Comparison of ENCODE assay signal across 7 mouse cellular contexts in the genomic region with DNA sequence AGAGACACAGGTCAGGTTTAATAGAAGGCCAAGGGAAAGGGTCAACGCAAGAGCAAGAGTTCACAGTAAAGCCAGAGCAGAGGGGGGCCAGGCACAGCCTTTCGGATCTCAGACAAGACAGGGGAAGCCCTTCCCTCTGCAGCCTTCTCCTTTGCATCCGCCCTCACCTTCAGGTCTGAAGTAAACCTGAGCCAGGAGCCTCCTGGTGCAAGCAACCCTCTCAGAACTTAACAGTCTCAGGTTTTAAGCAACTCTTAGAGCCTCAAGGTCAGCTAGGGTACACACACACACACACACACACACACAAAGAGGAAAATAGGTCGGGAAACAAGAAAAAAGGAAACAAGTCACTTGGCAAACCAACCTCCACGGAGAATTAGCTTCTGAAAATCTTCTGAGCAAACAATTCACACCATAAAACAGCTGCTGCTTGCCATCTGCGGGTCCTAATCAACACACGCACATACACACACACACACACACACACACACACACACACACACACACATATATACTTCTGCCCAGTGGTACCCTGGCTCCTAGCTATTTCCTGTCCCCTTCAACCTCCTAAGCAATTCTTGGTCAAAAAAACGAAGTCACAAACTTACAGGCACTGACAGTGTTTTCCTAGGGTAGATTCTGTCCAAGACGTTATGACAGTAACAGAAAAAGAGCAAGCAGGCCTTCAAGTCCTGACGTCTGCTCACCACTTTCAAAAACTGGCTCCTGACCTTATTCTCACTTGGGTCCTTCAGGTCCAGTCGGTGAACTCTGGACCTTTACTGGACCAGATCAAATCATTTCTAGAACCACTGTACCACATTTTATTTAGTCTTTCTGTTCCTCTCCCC.
DNase-seq lines count a peak whose midpoint lies in the region; ATAC-seq and TF ChIP-seq lines count a peak whose summit lies in the region.

No protein-coding gene starts in this region.

- peak overlapping the region; percentile 90 for H3K27ac ChIP-seq in heart, embryonic 13.5 days (replicated peaks)
- H3K27ac ChIP-seq in kidney, embryonic 15.5 days = peak overlapping the region; percentile 98
- peak overlapping the region; percentile 8; the same call in 1 of the 2 replicates for H3K27ac ChIP-seq in midbrain, postnatal 0 days (ENCODE audit: low read depth, low read length)

- H3K4me2 ChIP-seq in heart, embryonic 13.5 days = peak overlapping the region; percentile 65
- H3K4me2 ChIP-seq in kidney, embryonic 15.5 days = peak overlapping the region; percentile 67
- peak overlapping the region; percentile 57 for H3K4me2 ChIP-seq in midbrain, postnatal 0 days (ENCODE audit: low read depth, low read length, poor library complexity, severe bottlenecking)

- no peak for TF ChIP-seq POLR2A in brain, embryonic 14.5 days (IDR thresholded peaks at IDR 0.05; ENCODE audit: borderline replicate concordance, extremely low read depth, insufficient read depth, insufficient read length, poor library complexity, severe bottlenecking)

- peak overlapping the region; percentile 47; the same call in 1 of the 2 replicates for H3K4me3 ChIP-seq in heart, embryonic 13.5 days
- peak overlapping the region; percentile 38 for H3K4me3 ChIP-seq in kidney, embryonic 15.5 days (replicated peaks)
- H3K4me3 ChIP-seq in midbrain, postnatal 0 days (ENCODE audit: low read depth, low read length) = no peak overlapping the region

- DNase-seq in brain, embryonic 14.5 days (ENCODE audit: low read depth) = peak; percentile 73
- no peak for DNase-seq in midbrain, postnatal 0 days (ENCODE audit: low spot score)
- no peak for DNase-seq in urinary bladder, postnatal 10 days (ENCODE audit: low spot score)
- no peak for DNase-seq in cerebellum, adult 11-12 months

- WGBS in heart, embryonic 13.5 days = 25% methylated on average over 11 of the region's 11 CpGs
- 12% methylated on average over 11 of the region's 11 CpGs for WGBS in kidney, embryonic 15.5 days
- whole genome bisulfite sequencing in midbrain, postnatal 0 days = 29% methylated on average over 11 of the region's 11 CpGs

- H3K4me1 ChIP-seq in heart, embryonic 13.5 days = peaks cover 54% of the 10 kb centered on the region
- peaks cover 61% of the 10 kb centered on the region for H3K4me1 ChIP-seq in kidney, embryonic 15.5 days
- H3K4me1 ChIP-seq in midbrain, postnatal 0 days (ENCODE audit: insufficient read depth, low read length) = peaks cover 9% of the 10 kb centered on the region; the same call in 1 of the 2 replicates

- H3K36me3 ChIP-seq in heart, embryonic 13.5 days = no peaks in the 10 kb centered on the region
- no peaks in the 10 kb centered on the region for H3K36me3 ChIP-seq in kidney, embryonic 15.5 days
- H3K36me3 ChIP-seq in midbrain, postnatal 0 days (ENCODE audit: insufficient read depth, low read length) = no peaks in the 10 kb centered on the region

- no peak for TF ChIP-seq CTCF in brain, embryonic 14.5 days (IDR thresholded peaks at IDR 0.05; ENCODE audit: borderline replicate concordance, extremely low read depth, insufficient read depth, insufficient read length)
- no peak for TF ChIP-seq CTCF in midbrain, postnatal 0 days (IDR thresholded peaks at IDR 0.05)

- no peaks in the 10 kb centered on the region for H3K27me3 ChIP-seq in heart, embryonic 13.5 days (replicated peaks)
- no peaks in the 10 kb centered on the region for H3K27me3 ChIP-seq in kidney, embryonic 15.5 days
- H3K27me3 ChIP-seq in midbrain, postnatal 0 days (ENCODE audit: insufficient read depth, low read length) = no peaks in the 10 kb centered on the region

- peak; percentile 52 for ATAC-seq in CD4-positive, CD25-positive, alpha-beta regulatory T cell, adult 4 months
- ATAC-seq in heart, embryonic 13.5 days (ENCODE audit: extremely low read depth, insufficient number of reproducible peaks, low FRiP score, low TSS enrichment) = no peak
- no peak for ATAC-seq in kidney, embryonic 15.5 days (replicated peaks; ENCODE audit: low FRiP score)
- ATAC-seq in midbrain, postnatal 0 days (ENCODE audit: low FRiP score) = no peak

- peak overlapping the region; percentile 79 for H3K9ac ChIP-seq in heart, embryonic 13.5 days
- peak overlapping the region; percentile 8; the same call in 1 of the 2 replicates for H3K9ac ChIP-seq in kidney, embryonic 15.5 days
- no peak overlapping the region for H3K9ac ChIP-seq in midbrain, postnatal 0 days (replicated peaks; ENCODE audit: low read length, poor library complexity, severe bottlenecking)

- no peaks in the 10 kb centered on the region for H3K9me3 ChIP-seq in heart, embryonic 13.5 days
- H3K9me3 ChIP-seq in kidney, embryonic 15.5 days (replicated peaks) = no peaks in the 10 kb centered on the region
- no peaks in the 10 kb centered on the region for H3K9me3 ChIP-seq in midbrain, postnatal 0 days (ENCODE audit: low read length)

Comparison
In these comparisons a context has a peak if more than half of its experiments do, and no peak if none do; other contexts are left out.
1. H3K27ac ChIP-seq: peak in every context shown above with its lines; median percentile 98 in kidney, embryonic 15.5 days; 90 in heart, embryonic 13.5 days; 8 in midbrain, postnatal 0 days.